Mouse (Mus musculus) brain, embryonic 14.5 days (tissue): ENCODE measurements at regions not wholly inside any gene's neighbourhood (a gene's known extent, or its start where the extent isn't known, plus 50 kb on each side); places are given as distances from the start of the nearest gene placed in this dataset.

Experiments used
- CTCF ChIP-seq: fragments of 200-500 bp; IDR thresholded peaks from 2 replicates; pipeline ENCODE4 v1.5.1; 2012; ENCODE audit warnings: inconsistent platforms, mild to moderate bottlenecking, moderate library complexity, borderline replicate concordance; ENCODE audit not compliant: insufficient read depth, insufficient read length; ENCODE audit errors: extremely low read depth
- POLR2A ChIP-seq: fragments of 200-500 bp; IDR thresholded peaks from 2 replicates; pipeline ENCODE4 v1.6.1; 2012; ENCODE audit warnings: mild to moderate bottlenecking, inconsistent platforms, borderline replicate concordance; ENCODE audit not compliant: poor library complexity, insufficient read depth, insufficient read length, severe bottlenecking; ENCODE audit errors: extremely low read depth

GRCm38 (mm10) chr1:190600425-190600824 lies 311.1 kb downstream of the Rps6kc1 start:
- no peak for TF ChIP-seq CTCF
- TF ChIP-seq POLR2A: no peak
